Mouse (Mus musculus): ENCODE data around the gene Itga9. TPM values are rescaled to one million over a fixed set of nuclear protein-coding genes. Genes with fewer than 3 reads are reported as not detected.

The Itga9 gene
- total and polyA plus RNA-seq, 2 experiments from 2014 or later = 0.99 to 3.3 TPM

GRCm38 (mm10) chr9:118762759-118763158 lies 156.3 kb downstream of the Itga9 start:
- H3K27me3 ChIP-seq (ENCODE audit: insufficient read depth, low read length) = no peaks in the 10 kb centered on the region
- no peaks in the 10 kb centered on the region for H3K9me3 ChIP-seq (ENCODE audit: low read length)
- no peak overlapping the region for H3K27ac ChIP-seq (ENCODE audit: low read depth, low read length)
- ATAC-seq (peak; percentile 51; the same call in 1 of the 2 replicates), DNase-seq (peak; percentile 29)
- H3K4me2 ChIP-seq (ENCODE audit: low read depth) = no peak overlapping the region
- H3K4me1 ChIP-seq (ENCODE audit: insufficient read depth) = peaks cover 4% of the 10 kb centered on the region; the same call in 1 of the 2 replicates
- 27% methylated on average over 7 of the region's 7 CpGs for WGBS
- TF ChIP-seq CTCF (IDR thresholded peaks at IDR 0.05; ENCODE audit: low read depth) = no peak
- no peaks in the 10 kb centered on the region for H3K36me3 ChIP-seq (ENCODE audit: insufficient read depth)
- no peak overlapping the region for H3K4me3 ChIP-seq (ENCODE audit: low read depth, low read length)
- H3K9ac ChIP-seq = no peak overlapping the region

GRCm38 (mm10) chr9:118763203-118763602 lies 156.7 kb downstream of the Itga9 start:
- Histone ChIP-seq H3K27ac (ENCODE audit: low read depth, low read length) (no peak overlapping the region), H3K4me3 (ENCODE audit: low read depth, low read length) (no peak overlapping the region), H3K36me3 (ENCODE audit: insufficient read depth) (no peaks in the 10 kb centered on the region), H3K9ac (no peak overlapping the region), H3K4me2 (ENCODE audit: low read depth) (no peak overlapping the region), H3K27me3 (ENCODE audit: insufficient read depth, low read length) (no peaks in the 10 kb centered on the region), H3K4me1 (ENCODE audit: insufficient read depth) (peaks cover 4% of the 10 kb centered on the region; the same call in 1 of the 2 replicates), H3K9me3 (ENCODE audit: low read length) (no peaks in the 10 kb centered on the region)
- peak; percentile 47 for DNase-seq
- 49% methylated on average over 4 of the region's 4 CpGs for WGBS
- TF ChIP-seq CTCF (IDR thresholded peaks at IDR 0.05; ENCODE audit: low read depth) = no peak
- peak; percentile 67; the same call in 1 of the 2 replicates for ATAC-seq

- Histone ChIP-seq H3K4me2 (ENCODE audit: low read depth) (no peak overlapping the region), H3K9me3 (ENCODE audit: low read length) (no peaks in the 10 kb centered on the region), H3K4me3 (ENCODE audit: low read depth, low read length) (no peak overlapping the region), H3K9ac (no peak overlapping the region), H3K4me1 (ENCODE audit: insufficient read depth) (peaks cover 4% of the 10 kb centered on the region; the same call in 1 of the 2 replicates), H3K27me3 (ENCODE audit: insufficient read depth, low read length) (no peaks in the 10 kb centered on the region), H3K36me3 (ENCODE audit: insufficient read depth) (no peaks in the 10 kb centered on the region), H3K27ac (ENCODE audit: low read depth, low read length) (no peak overlapping the region)
- no peak for DNase-seq
- ATAC-seq = no peak
- 77% methylated on average over 3 of the region's 3 CpGs for WGBS
- no peak for TF ChIP-seq CTCF (IDR thresholded peaks at IDR 0.05; ENCODE audit: low read depth)
Observed at GRCm38 (mm10) chr9:118763646-118764045, 157.2 kb downstream of the Itga9 start.

- Histone ChIP-seq H3K27ac (ENCODE audit: low read depth, low read length) (no peak overlapping the region), H3K4me3 (ENCODE audit: low read depth, low read length) (no peak overlapping the region), H3K36me3 (ENCODE audit: insufficient read depth) (no peaks in the 10 kb centered on the region), H3K4me2 (ENCODE audit: low read depth) (no peak overlapping the region), H3K27me3 (ENCODE audit: insufficient read depth, low read length) (no peaks in the 10 kb centered on the region), H3K4me1 (ENCODE audit: insufficient read depth) (peaks cover 4% of the 10 kb centered on the region; the same call in 1 of the 2 replicates), H3K9ac (no peak overlapping the region), H3K9me3 (ENCODE audit: low read length) (no peaks in the 10 kb centered on the region)
- DNase-seq (no peak), ATAC-seq (no peak)
- no peak for TF ChIP-seq CTCF (IDR thresholded peaks at IDR 0.05; ENCODE audit: low read depth)
Observed at GRCm38 (mm10) chr9:118765059-118765458, 158.6 kb downstream of the Itga9 start.

GRCm38 (mm10) chr9:118767008-118767407 lies 160.5 kb downstream of the Itga9 start:
- H3K4me2 ChIP-seq (ENCODE audit: low read depth) = no peak overlapping the region
- H3K27ac ChIP-seq (ENCODE audit: low read depth, low read length) = no peak overlapping the region
- TF ChIP-seq CTCF (IDR thresholded peaks at IDR 0.05; ENCODE audit: low read depth) = no peak
- H3K9me3 ChIP-seq (ENCODE audit: low read length) = no peaks in the 10 kb centered on the region
- WGBS = 94% methylated on average over 7 of the region's 7 CpGs
- no peak overlapping the region for H3K4me3 ChIP-seq (ENCODE audit: low read depth, low read length)
- H3K27me3 ChIP-seq (ENCODE audit: insufficient read depth, low read length) = no peaks in the 10 kb centered on the region
- DNase-seq = no peak
- no peak for ATAC-seq
- H3K36me3 ChIP-seq (ENCODE audit: insufficient read depth) = no peaks in the 10 kb centered on the region
- peaks cover 4% of the 10 kb centered on the region; the same call in 1 of the 2 replicates for H3K4me1 ChIP-seq (ENCODE audit: insufficient read depth)
- no peak overlapping the region for H3K9ac ChIP-seq

GRCm38 (mm10) chr9:118768596-118768995 lies 162.1 kb downstream of the Itga9 start:
- WGBS = 43% methylated on average over 4 of the region's 4 CpGs
- ATAC-seq (no peak), DNase-seq (no peak)
- Histone ChIP-seq H3K4me2 (ENCODE audit: low read depth) (no peak overlapping the region), H3K4me1 (ENCODE audit: insufficient read depth) (no peaks in the 10 kb centered on the region), H3K27me3 (ENCODE audit: insufficient read depth, low read length) (no peaks in the 10 kb centered on the region), H3K4me3 (ENCODE audit: low read depth, low read length) (no peak overlapping the region), H3K9ac (no peak overlapping the region), H3K9me3 (ENCODE audit: low read length) (no peaks in the 10 kb centered on the region), H3K36me3 (ENCODE audit: insufficient read depth) (no peaks in the 10 kb centered on the region), H3K27ac (ENCODE audit: low read depth, low read length) (no peak overlapping the region)
- TF ChIP-seq CTCF (IDR thresholded peaks at IDR 0.05; ENCODE audit: low read depth) = no peak

GRCm38 (mm10) chr9:118770366-118770765 lies 163.9 kb downstream of the Itga9 start:
- H3K4me3 ChIP-seq (ENCODE audit: low read depth, low read length) = no peak overlapping the region
- no peaks in the 10 kb centered on the region for H3K4me1 ChIP-seq (ENCODE audit: insufficient read depth)
- ATAC-seq (no peak), DNase-seq (no peak)
- no peak overlapping the region for H3K4me2 ChIP-seq (ENCODE audit: low read depth)
- H3K27ac ChIP-seq (ENCODE audit: low read depth, low read length) = no peak overlapping the region
- no peak for TF ChIP-seq CTCF (IDR thresholded peaks at IDR 0.05; ENCODE audit: low read depth)
- WGBS = 66% methylated on average over 4 of the region's 4 CpGs
- H3K9me3 ChIP-seq (ENCODE audit: low read length) = no peaks in the 10 kb centered on the region
- H3K27me3 ChIP-seq (ENCODE audit: insufficient read depth, low read length) = no peaks in the 10 kb centered on the region
- no peak overlapping the region for H3K9ac ChIP-seq
- H3K36me3 ChIP-seq (ENCODE audit: insufficient read depth) = no peaks in the 10 kb centered on the region

All from forebrain, postnatal 0 days (tissue).